Mouse (Mus musculus): ENCODE measurements around the gene Dync1i1.

The Dync1i1 gene

GRCm38 (mm10) chr6:5858371-5858770 is 132.9 kb downstream of the Dync1i1 start:
- DNase-seq (ENCODE audit: low spot score): peak; percentile 32

- DNase-seq (ENCODE audit: low spot score): no peak
These were observed 133.6 kb downstream of the Dync1i1 start for GRCm38 (mm10) chr6:5858901-5859598.

GRCm38 (mm10) chr6:5859630-5860029 is 134.2 kb downstream of the Dync1i1 start:
- DNase-seq (ENCODE audit: low spot score): no peak

GRCm38 (mm10) chr6:5866091-5866490 is 140.7 kb downstream of the Dync1i1 start:
- no peak for DNase-seq (ENCODE audit: low spot score)

- DNase-seq (ENCODE audit: low spot score): no peak
These were observed 141.8 kb downstream of the Dync1i1 start for GRCm38 (mm10) chr6:5867221-5867620.

GRCm38 (mm10) chr6:5871060-5871459 is 145.6 kb downstream of the Dync1i1 start:
- DNase-seq (ENCODE audit: low spot score): no peak

- no peak for DNase-seq (ENCODE audit: low spot score)
These were observed 146.3 kb downstream of the Dync1i1 start for GRCm38 (mm10) chr6:5871581-5872298.

- no peak for DNase-seq (ENCODE audit: low spot score)
These were observed 163.9 kb downstream of the Dync1i1 start for GRCm38 (mm10) chr6:5889341-5889740.

GRCm38 (mm10) chr6:5911295-5911694 is 185.9 kb downstream of the Dync1i1 start:
- no peak for DNase-seq (ENCODE audit: low spot score)

- DNase-seq (ENCODE audit: low spot score): no peak
These were observed 189.6 kb downstream of the Dync1i1 start for GRCm38 (mm10) chr6:5915028-5915427.

- no peak for DNase-seq (ENCODE audit: low spot score)
These were observed 195.2 kb downstream of the Dync1i1 start for GRCm38 (mm10) chr6:5920670-5921069.

- no peak for DNase-seq (ENCODE audit: low spot score)
These were observed 197.2 kb downstream of the Dync1i1 start for GRCm38 (mm10) chr6:5922676-5923075.

GRCm38 (mm10) chr6:5923148-5923547 is 197.7 kb downstream of the Dync1i1 start:
- no peak for DNase-seq (ENCODE audit: low spot score)

- DNase-seq (ENCODE audit: low spot score): no peak
These were observed 204.7 kb downstream of the Dync1i1 start for GRCm38 (mm10) chr6:5930140-5930539.

- DNase-seq (ENCODE audit: low spot score): no peak
These were observed 210.3 kb downstream of the Dync1i1 start for GRCm38 (mm10) chr6:5935587-5936353.

GRCm38 (mm10) chr6:5949812-5950392 is 224.5 kb downstream of the Dync1i1 start:
- DNase-seq (ENCODE audit: low spot score): no peak

- DNase-seq (ENCODE audit: low spot score): no peak
These were observed 231.0 kb downstream of the Dync1i1 start for GRCm38 (mm10) chr6:5956316-5956913.

GRCm38 (mm10) chr6:5960728-5961127 is 235.3 kb downstream of the Dync1i1 start:
- no peak for DNase-seq (ENCODE audit: low spot score)

- DNase-seq (ENCODE audit: low spot score): no peak
These were observed 236.5 kb downstream of the Dync1i1 start for GRCm38 (mm10) chr6:5961960-5962359.

GRCm38 (mm10) chr6:5966376-5966775 is 240.9 kb downstream of the Dync1i1 start:
- no peak for DNase-seq (ENCODE audit: low spot score)

- no peak for DNase-seq (ENCODE audit: low spot score)
These were observed 241.5 kb downstream of the Dync1i1 start for GRCm38 (mm10) chr6:5966806-5967445.

- no peak for DNase-seq (ENCODE audit: low spot score)
These were observed 242.1 kb downstream of the Dync1i1 start for GRCm38 (mm10) chr6:5967545-5967944.

All from urinary bladder, postnatal 14 days (tissue).